Mouse (Mus musculus) right cerebral cortex, postnatal 4 days (tissue): Measurements from ENCODE around the gene Clic1.

ENCODE experiments used
- DNase-seq: peaks from one replicate; pipeline ENCODE4 v3.0.0-alpha.2; 2022

Clic1 gene

GRCm38 (mm10) chr17:35045807-35046680 is 3.7 kb upstream of the Clic1 start:
- peak; percentile 44 for DNase-seq

- DNase-seq, result peak; percentile 93
Measured at GRCm38 (mm10) chr17:35046681-35047455, 2.9 kb upstream of the Clic1 start, which contains the start of gene Msh5. Gene Msh5 (minus strand): TSS chr17:35046745.

DNA sequence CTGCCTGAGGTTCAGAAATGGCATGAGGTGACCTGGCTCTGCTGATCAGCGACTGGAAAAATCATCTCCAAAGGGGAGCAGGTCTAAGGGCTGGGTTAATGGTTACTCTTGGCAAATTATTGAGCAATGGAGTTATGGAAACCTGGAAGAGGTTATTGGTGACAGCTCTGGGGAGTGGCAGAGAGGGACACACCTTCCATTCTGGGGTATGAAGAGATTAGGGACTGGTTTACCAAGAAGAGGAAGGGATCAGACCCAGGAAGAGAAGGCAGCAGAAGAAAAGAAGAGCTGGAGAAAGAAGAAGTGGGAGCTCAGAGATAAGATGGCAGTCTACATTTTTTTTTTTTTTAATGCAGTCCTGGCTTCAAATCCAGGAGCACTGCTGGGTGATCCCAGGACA is 2.1 kb upstream of the Clic1 start:
- no peak for DNase-seq

GRCm38 (mm10) chr17:35048149-35048931 is 1.4 kb upstream of the Clic1 start:
- no peak for DNase-seq

DNA sequence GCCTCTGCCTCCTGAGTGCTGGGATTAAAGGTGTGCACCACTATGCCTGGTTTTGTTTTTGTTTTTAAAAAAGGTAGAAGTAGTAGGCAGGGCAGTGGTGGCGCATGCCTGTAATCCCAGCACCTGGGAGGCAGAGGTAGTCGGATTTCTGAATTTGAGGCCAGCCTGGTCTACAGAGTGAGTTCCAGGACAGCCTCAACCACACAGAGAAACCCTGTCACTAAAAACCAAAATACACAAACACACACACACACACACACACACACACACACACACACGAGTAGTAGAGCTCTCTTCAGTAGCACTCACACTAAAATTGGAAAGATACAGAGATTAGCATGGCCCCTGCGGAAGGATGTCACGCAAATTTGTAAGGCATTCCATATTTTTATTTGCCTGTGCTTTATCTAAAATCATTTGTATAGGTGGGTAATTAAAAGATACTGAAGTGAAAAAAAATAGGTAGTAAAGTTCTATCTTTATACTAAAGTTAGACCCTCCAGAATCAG is 780 bp upstream of the Clic1 start:
- DNase-seq, result no peak

GRCm38 (mm10) chr17:35050126-35050750 is 472 bp downstream of the Clic1 start:
- DNase-seq, result no peak

DNA sequence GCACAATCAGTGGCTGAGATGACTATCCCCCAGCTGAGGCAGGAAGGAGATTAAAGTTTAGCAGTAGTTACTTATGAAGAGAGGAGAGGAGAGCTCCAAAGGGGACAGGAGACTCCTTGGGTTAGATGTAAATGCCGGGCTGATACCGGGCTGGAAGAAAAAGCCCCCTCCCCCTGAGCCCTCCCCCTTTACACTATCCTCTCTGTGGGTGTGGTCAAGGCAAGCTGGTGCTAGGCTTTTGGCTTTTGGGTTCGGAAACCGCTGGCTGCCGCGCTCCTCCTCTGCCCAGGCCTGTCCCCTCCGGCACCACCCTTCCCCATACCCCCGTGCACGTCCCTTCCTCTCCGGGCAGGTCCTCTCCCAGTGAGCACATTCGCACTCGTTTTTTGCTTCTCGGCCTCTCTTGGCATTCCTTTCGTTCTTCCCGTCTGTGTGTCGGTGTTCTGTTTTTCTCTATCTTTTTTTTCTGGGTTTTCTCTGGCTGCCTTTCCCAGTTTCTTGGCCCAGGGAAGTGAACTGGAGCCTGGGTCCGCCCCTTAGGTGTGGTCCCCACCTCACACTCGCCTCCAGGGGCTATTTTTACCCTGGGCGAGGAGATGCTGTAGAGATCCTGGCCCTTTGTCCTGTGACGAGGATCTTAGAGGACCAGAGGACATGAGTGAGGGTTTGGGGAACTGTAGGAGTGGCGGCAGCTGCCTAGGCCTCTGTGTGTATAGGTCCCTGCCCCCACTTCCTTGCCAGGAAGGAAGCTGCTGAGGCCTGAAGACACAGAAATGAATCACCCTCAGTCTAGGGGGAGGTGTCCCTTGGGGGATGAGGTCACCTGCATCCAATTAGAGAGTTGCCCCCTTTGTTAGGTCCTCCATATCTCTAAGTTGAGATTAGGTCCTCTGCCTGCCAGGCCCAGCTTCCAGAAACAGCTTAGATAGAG is 1.7 kb downstream of the Clic1 start:
- DNase-seq, result no peak

GRCm38 (mm10) chr17:35052271-35052798 is 2.6 kb downstream of the Clic1 start:
- DNase-seq, result no peak

DNA sequence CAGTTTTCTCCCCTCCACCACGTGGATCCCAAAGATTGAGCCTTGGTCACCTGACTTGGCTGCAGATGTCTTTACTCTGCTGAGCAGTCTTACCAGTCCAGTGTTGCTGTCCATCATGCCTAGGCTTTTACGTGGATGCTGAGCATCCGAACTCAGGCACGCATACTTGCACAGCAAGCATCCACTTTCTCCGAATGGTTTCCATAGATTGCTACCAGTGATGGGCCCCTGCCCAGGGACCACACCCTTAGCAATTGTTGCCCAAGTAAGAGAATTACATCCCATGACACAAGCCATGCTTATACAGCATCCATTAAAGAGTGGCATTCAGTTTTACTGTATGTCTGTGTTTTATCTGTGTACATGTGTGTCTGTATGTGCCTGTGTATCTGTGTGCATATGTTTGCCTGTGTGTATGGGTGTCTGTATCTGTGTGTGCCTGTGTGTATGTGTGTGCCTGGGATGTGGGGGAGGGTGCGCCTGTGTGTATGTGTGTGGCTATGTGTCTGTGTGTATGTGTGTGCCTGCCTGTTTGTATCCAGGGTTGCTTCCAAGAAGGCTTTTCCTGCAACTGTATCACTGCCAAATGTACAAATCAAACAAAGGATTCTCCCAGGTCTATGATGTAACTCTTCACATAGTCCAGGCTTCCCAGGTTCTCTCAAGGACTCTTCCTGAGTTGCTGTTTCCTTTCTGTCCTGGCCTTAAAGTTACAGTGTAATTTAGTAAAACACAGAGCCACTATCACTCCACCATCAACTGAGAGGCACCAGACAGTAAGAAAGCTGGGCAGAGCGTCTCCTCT is 6.1 kb downstream of the Clic1 start:
- no peak for DNase-seq

DNA sequence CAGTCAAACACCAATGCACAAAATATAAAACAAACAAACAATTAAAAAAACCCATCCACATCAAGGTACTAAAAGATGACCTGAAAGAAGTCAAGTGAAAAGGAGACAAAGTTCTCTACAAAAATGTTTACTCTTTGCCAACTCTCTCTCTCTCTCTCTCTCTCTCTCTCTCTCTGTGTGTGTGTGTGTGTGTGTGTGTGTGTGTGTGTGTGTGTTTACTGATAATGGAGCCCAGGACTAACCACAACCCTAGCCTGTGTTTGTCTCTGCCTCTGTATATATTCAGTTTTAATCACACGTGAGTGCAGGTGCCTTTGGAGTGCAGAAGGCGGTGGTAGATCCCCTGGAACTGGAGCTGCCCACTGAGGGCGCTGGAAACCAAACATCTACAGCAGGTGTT is 7.3 kb downstream of the Clic1 start:
- DNase-seq, result no peak

GRCm38 (mm10) chr17:35058316-35058715 is 8.6 kb downstream of the Clic1 start:
- no peak for DNase-seq

DNA sequence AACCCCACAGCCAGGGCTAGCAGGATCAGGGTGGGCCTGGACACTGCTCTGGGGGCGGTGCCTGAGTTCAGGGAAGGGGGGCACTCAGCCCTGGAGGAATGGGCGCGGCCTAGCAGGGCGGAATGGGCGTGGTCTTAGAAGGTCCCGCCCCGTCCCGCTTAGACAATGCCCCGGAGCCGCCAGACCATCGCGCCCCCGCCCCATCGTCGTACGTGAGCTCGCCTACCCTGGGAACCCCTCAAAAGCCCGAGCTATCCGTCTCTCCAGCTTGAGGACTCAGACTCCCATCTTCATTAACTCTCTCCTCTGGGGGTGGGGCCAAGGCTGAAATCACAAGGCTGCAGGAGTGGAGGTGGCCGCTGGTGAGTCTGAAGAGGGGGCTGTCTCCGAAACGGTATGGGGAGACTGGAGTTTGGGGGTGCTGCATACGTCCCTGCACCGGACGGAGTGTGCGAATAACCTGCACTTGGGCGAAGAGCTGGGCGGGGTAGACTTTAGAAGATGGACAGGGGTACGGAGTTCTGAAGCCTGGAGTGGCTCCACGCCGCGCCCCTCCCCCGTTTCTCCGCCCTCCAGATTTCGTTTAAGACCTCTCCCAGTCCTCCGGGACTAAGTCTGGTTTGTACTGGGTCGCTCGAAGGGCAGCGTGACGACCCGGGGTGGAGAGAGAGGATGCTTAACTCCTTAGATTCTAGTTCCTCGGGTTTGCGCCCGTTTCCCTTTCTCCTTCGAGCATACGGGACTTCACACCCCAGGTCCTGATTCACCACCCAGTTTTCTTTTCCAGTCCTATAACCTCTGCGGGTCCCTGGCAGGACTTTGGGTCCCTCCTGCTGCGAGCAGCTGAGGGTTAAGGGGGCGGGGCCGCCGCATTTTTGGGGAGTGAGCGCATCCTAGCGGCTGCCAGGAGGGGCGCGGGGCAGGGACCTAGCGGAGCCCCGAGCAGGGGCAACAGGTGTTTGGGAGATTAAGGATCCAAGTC is 9.4 kb downstream of the Clic1 start, which contains the start of gene Ddah2:
Gene Ddah2 (plus strand): TSS at position 125 of the 982 bp plus-strand sequence.
- DNase-seq, result peak; percentile 86

DNA sequence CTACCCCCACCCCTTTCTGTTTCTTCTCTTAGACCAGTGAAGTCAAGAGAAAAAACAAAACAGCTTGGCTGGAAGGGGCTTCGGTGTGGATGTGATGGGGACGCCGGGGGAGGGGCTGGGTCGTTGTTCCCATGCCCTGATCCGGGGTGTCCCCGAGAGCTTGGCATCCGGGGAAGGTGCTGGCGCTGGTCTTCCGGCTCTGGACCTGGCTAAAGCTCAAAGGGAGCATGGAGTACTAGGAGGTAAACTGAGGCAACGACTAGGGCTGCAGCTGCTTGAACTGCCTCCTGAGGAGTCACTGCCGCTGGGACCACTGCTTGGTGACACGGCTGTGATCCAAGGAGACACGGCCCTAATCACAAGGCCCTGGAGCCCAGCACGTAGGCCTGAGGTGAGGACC is 10.3 kb downstream of the Clic1 start:
- DNase-seq, result no peak

- DNase-seq, result no peak
Measured at GRCm38 (mm10) chr17:35060737-35061297, 11.1 kb downstream of the Clic1 start.

- DNase-seq, result no peak
Measured at GRCm38 (mm10) chr17:35061299-35061698, 11.5 kb downstream of the Clic1 start.

- DNase-seq, result no peak
Measured at GRCm38 (mm10) chr17:35063466-35063865, 13.7 kb downstream of the Clic1 start.

DNA sequence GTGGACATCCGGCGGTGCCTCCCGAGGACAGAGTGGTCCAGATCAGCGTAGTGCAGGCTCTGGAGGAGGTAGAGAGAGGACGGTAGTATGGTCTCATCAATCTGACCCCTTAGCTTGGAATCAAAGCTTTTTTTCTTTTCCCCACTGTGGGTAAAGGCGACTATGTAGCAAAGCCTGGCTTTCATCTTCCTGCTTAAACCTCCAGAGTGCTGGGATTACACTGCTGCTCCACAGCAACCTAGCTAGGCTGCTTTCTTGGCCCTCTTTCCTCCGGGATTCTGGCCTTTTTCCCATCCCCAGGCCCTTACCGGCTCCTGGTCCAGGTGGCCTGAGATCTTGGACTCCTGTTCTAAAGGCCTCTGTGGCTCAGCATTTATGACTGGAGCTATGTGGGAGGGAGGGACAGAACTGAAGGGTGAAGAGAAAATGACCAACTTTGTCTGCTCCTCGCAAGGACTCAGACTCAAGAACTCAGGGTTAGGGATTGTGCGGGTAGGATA is 14.7 kb downstream of the Clic1 start:
- no peak for DNase-seq
